Mouse (Mus musculus) testis, adult 2 months (tissue): Measurements from ENCODE around the gene Cd84.
"Not testable (repeated sequence)": the region's sequence is repeated elsewhere in the genome, so short reads cannot be mapped to it uniquely, and the experiment has no call there.

Source experiments
- CTCF ChIP-seq: fragments of 200-500 bp; IDR thresholded peaks from 2 replicates; pipeline ENCODE4 v1.5.1; 2012; ENCODE audit warnings: low read depth, mild to moderate bottlenecking, inconsistent platforms, low read length, moderate library complexity; ENCODE audit not compliant: control insufficient read depth, insufficient read depth, insufficient replicate concordance
- POLR2A ChIP-seq: fragments of 200-500 bp; IDR thresholded peaks from 2 replicates; pipeline ENCODE4 v1.6.1; 2012; ENCODE audit warnings: low read depth, mild to moderate bottlenecking, inconsistent platforms, low read length, moderate library complexity; ENCODE audit not compliant: control insufficient read depth

GRCm38 (mm10) chr1:171811048-171811447 lies 28.4 kb upstream of the Cd84 start:
- TF ChIP-seq POLR2A, CTCF: not testable (repeated sequence)
